Mouse (Mus musculus): ENCODE measurements at regions not wholly inside any gene's neighbourhood (a gene's known extent, or its start where the extent isn't known, plus 50 kb on each side); places are given as distances from the start of the nearest gene placed in this dataset.

GRCm38 (mm10) chr14:23131736-23132519, 882.4 kb downstream of the Kcnma1 start:
- H3K9ac ChIP-seq (ENCODE audit: control insufficient read depth, low read depth, low read length, poor library complexity, severe bottlenecking), result no peak overlapping the region
- H3K27ac ChIP-seq (ENCODE audit: control insufficient read depth, low read depth, low read length), result no peak overlapping the region
- no peaks in the 10 kb centered on the region for H3K4me1 ChIP-seq (ENCODE audit: control insufficient read depth in 1 of 2, insufficient read depth in 2 of 2, low read length in 2 of 2)
- no peak for DNase-seq (ENCODE audit: low read depth, low spot score)
- H3K4me3 ChIP-seq (ENCODE audit: control insufficient read depth in 1 of 2, insufficient read depth in 1 of 2, low read depth in 2 of 2, low read length in 2 of 2), result no peak overlapping the region
- no peaks in the 10 kb centered on the region for H3K79me2 ChIP-seq (ENCODE audit: control insufficient read depth, insufficient read depth, low read length, poor library complexity)
- H3K9me3 ChIP-seq (replicated peaks; ENCODE audit: insufficient read depth, low read length), result no peaks in the 10 kb centered on the region
- peaks cover 2 to 7% of the 10 kb centered on the region in 2 experiments; a peak in 3 of 4 replicates for H3K27me3 ChIP-seq (ENCODE audit: control insufficient read depth in 1 of 2, insufficient read depth in 2 of 2, low read length in 2 of 2)
- H3K36me3 ChIP-seq (ENCODE audit: control insufficient read depth in 1 of 2, insufficient read depth in 2 of 2, low read length in 2 of 2), result no peaks in the 10 kb centered on the region
- no peak for TF ChIP-seq HCFC1 (IDR thresholded peaks at IDR 0.05; ENCODE audit: low read depth, low read length)
- TF ChIP-seq MAZ (IDR thresholded peaks at IDR 0.05; ENCODE audit: low read depth, low read length), result no peak

- H3K27me3 ChIP-seq (ENCODE audit: control insufficient read depth in 1 of 2, insufficient read depth in 2 of 2, low read length in 2 of 2), result peaks cover 0 to 3% of the 10 kb centered on the region in 2 experiments; a peak in 3 of 4 replicates
- H3K4me3 ChIP-seq (ENCODE audit: control insufficient read depth in 1 of 2, insufficient read depth in 1 of 2, low read depth in 2 of 2, low read length in 2 of 2), result no peak overlapping the region
- no peaks in the 10 kb centered on the region for H3K9me3 ChIP-seq (replicated peaks; ENCODE audit: insufficient read depth, low read length)
- H3K4me1 ChIP-seq (ENCODE audit: control insufficient read depth in 1 of 2, insufficient read depth in 2 of 2, low read length in 2 of 2), result no peaks in the 10 kb centered on the region
- no peaks in the 10 kb centered on the region for H3K36me3 ChIP-seq (ENCODE audit: control insufficient read depth in 1 of 2, insufficient read depth in 2 of 2, low read length in 2 of 2)
- no peak for DNase-seq (ENCODE audit: low read depth, low spot score)
- no peak overlapping the region for H3K27ac ChIP-seq (ENCODE audit: control insufficient read depth, low read depth, low read length)
- no peak for TF ChIP-seq MAX (IDR thresholded peaks at IDR 0.05; ENCODE audit: low read length)
- TF ChIP-seq ZNF384 (IDR thresholded peaks at IDR 0.05; ENCODE audit: low read depth, low read length), result no peak
- TF ChIP-seq USF2 (IDR thresholded peaks at IDR 0.05; ENCODE audit: borderline replicate concordance in 1 of 2, insufficient read depth in 1 of 2, low read depth in 1 of 2, low read length in 2 of 2), result no peak
- no peak for TF ChIP-seq ZC3H11A (IDR thresholded peaks at IDR 0.05; ENCODE audit: low read depth, low read length)
- TF ChIP-seq NRF1 (IDR thresholded peaks at IDR 0.05; ENCODE audit: insufficient read depth, low read depth, low read length, poor library complexity, severe bottlenecking), result no peak
- no peak for TF ChIP-seq USF1 (IDR thresholded peaks at IDR 0.05; ENCODE audit: low read depth, low read length)
- TF ChIP-seq TAL1 (IDR thresholded peaks at IDR 0.05; ENCODE audit: low read length), result no peak
- no peak for TF ChIP-seq POLR2AphosphoS2 (IDR thresholded peaks at IDR 0.05; ENCODE audit: low read length)
- TF ChIP-seq MYB (IDR thresholded peaks at IDR 0.05; ENCODE audit: low read depth, low read length), result no peak
- no peak for TF ChIP-seq MEF2A (IDR thresholded peaks at IDR 0.05; ENCODE audit: extremely low read depth, insufficient replicate concordance, low read depth, low read length, poor library complexity, severe bottlenecking)
- TF ChIP-seq MAZ (IDR thresholded peaks at IDR 0.05; ENCODE audit: low read depth, low read length), result no peak
- TF ChIP-seq MAFK (IDR thresholded peaks at IDR 0.05; ENCODE audit: borderline replicate concordance, low read depth, low read length), result no peak
- TF ChIP-seq JUND (IDR thresholded peaks at IDR 0.05; ENCODE audit: low read depth, low read length), result no peak
- TF ChIP-seq CTCF (IDR thresholded peaks at IDR 0.05 in 2 of 3, conservative IDR thresholded peaks at IDR 0.05 in 1 of 3; ENCODE audit: control insufficient read depth in 1 of 3, insufficient read depth in 1 of 3, low read depth in 2 of 3, low read length in 3 of 3, poor library complexity in 1 of 3, severe bottlenecking in 1 of 3), result no peak
- TF ChIP-seq SMC3 (IDR thresholded peaks at IDR 0.05; ENCODE audit: low read depth, low read length), result no peak
- no peak for TF ChIP-seq POLR2A (IDR thresholded peaks at IDR 0.05; ENCODE audit: control insufficient read depth in 1 of 2, insufficient read depth in 1 of 2, low read depth in 1 of 2, low read length in 2 of 2, poor library complexity in 1 of 2)
- TF ChIP-seq MYC (IDR thresholded peaks at IDR 0.05; ENCODE audit: low read depth, low read length), result no peak
- TF ChIP-seq ZKSCAN1 (IDR thresholded peaks at IDR 0.05; ENCODE audit: low read depth, low read length), result no peak
- no peak for TF ChIP-seq TCF12 (IDR thresholded peaks at IDR 0.05; ENCODE audit: low read depth, low read length)
- no peaks in the 10 kb centered on the region for H3K79me2 ChIP-seq (ENCODE audit: control insufficient read depth, insufficient read depth, low read length, poor library complexity)
- no peak overlapping the region for H3K9ac ChIP-seq (ENCODE audit: control insufficient read depth, low read depth, low read length, poor library complexity, severe bottlenecking)
Measured at GRCm38 (mm10) chr14:23115889-23116510, 898.3 kb downstream of the Kcnma1 start.

Data from MEL (cell line).